Mouse (Mus musculus): ENCODE data around the gene Ifng.

DNA sequence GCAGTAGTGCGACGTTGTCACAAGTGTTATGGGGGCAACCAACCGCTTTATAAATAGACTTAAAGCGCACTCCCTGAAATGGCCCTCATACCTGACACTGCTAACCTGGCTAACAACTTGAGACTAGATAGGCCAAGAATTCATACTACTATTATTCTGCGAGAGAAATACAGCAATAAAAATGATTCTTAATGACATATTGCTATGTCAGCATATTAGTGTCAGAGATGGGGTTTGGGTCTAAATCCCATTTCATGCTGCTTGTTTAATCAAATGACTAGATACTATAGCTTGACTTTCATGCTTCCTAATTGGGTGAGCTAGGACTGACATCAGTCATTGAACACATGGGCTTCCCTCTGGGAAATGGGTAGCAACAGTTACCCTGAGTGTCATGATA, 39.3 kb downstream of the Ifng start:
- TF ChIP-seq TAL1 (IDR thresholded peaks at IDR 0.05; ENCODE audit: low read length) (no peak), GATA1 (IDR thresholded peaks at IDR 0.05; ENCODE audit: low read length) (no peak)
